Mouse (Mus musculus): ENCODE data around the gene Usp45.

- TF ChIP-seq GATA1 (IDR thresholded peaks at IDR 0.05; ENCODE audit: borderline replicate concordance, low read length) (no peak), FLI1 (IDR thresholded peaks at IDR 0.05; ENCODE audit: low read length) (no peak)
Measured at GRCm38 (mm10) chr4:21826616-21827015, 59.7 kb downstream of the Usp45 start.
